Mouse (Mus musculus) limb, embryonic 15.5 days (tissue): ENCODE results near the gene Cd79b. TPM values are rescaled to one million over a fixed set of nuclear protein-coding genes. Genes with fewer than 3 reads are reported as not detected.

Experiments used
- polyA plus RNA-seq: library from polyadenylated mRNA; unstranded; fragments of >200 nt; fragmentation: Nextera tagmentation; extraction: Ambion mirVana; gene quantifications from 2 replicates; pipeline ENCODE4 v1.2.1, GENCODE M21; 2015

The Cd79b gene
- polyA plus RNA-seq, 1 experiment from 2014 or later, result 3.7 TPM

Other genes with a start within 250 kb of the Cd79b start
- 8.3 and 10.1 TPM in 2 replicates for gene Taco1, start 248.7 kb downstream of the Cd79b start, polyA plus RNA-seq
- gene Map3k3, start 230.1 kb downstream of the Cd79b start, polyA plus RNA-seq, result 21.6 and 27.2 TPM in 2 replicates
- 0.84 TPM in 1 of 2 replicates, not detected in the other for gene Gm10840, start 153.9 kb downstream of the Cd79b start, polyA plus RNA-seq
- 202 and 221 TPM in 2 replicates for gene Limd2, start 153.9 kb downstream of the Cd79b start, polyA plus RNA-seq
- 23.2 and 24.4 TPM in 2 replicates for gene Strada, start 112.6 kb downstream of the Cd79b start, polyA plus RNA-seq
- 83.6 and 89.9 TPM in 2 replicates for gene Ccdc47, start 98.4 kb downstream of the Cd79b start, polyA plus RNA-seq
- 68.9 and 74.0 TPM in 2 replicates for gene Ddx42, start 97.8 kb downstream of the Cd79b start, polyA plus RNA-seq
- gene Ftsj3, start 58.7 kb downstream of the Cd79b start, polyA plus RNA-seq, result 50.8 and 52.7 TPM in 2 replicates
- 276 and 309 TPM in 2 replicates for gene Psmc5, start 58.6 kb downstream of the Cd79b start, polyA plus RNA-seq
- 90.6 and 110 TPM in 2 replicates for gene Smarcd2, start 41.8 kb downstream of the Cd79b start, polyA plus RNA-seq
- gene Tcam1, start 38.1 kb downstream of the Cd79b start, polyA plus RNA-seq, result 0.41 and 0.53 TPM in 2 replicates
- gene Gh, start 12.9 kb downstream of the Cd79b start, polyA plus RNA-seq, result not detected in 2 replicates
- 0.46 and 1.8 TPM in 2 replicates for gene Scn4a, start 38.5 kb upstream of the Cd79b start, polyA plus RNA-seq
- 0.38 and 0.70 TPM in 2 replicates for gene Prr29, start 50.7 kb upstream of the Cd79b start, polyA plus RNA-seq
- gene Icam2, start 73.3 kb upstream of the Cd79b start, polyA plus RNA-seq, result 39.1 and 46.1 TPM in 2 replicates
- 5.9 and 6.6 TPM in 2 replicates for gene Ern1, start 173.1 kb upstream of the Cd79b start, polyA plus RNA-seq